Mouse (Mus musculus) urinary bladder, postnatal 14 days (tissue): ENCODE measurements around the gene Mfsd14a.

Experiments
- DNase-seq: peaks from one replicate; pipeline ENCODE4 v3.0.0; 2021; ENCODE audit warnings: low spot score

Mfsd14a gene

DNA sequence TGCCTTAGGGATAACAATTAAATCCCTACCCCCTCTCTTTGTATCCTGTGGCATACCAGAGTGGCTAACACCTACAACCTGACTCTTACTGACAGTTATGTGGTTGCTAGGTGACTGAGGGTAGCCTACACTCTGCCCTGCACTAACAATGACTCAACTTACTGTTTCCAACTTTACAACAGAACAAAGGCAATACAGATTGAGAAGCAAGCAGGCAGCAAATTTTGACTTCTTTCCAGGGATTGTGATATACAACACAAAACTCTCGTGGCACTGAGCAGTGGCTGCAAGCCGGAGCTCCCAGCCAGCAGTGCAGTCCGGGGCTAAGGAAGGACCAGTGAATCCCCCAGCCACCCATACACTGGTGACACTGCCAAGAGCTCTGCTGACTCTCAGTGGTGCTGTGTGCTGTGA is 10.4 kb downstream of the Mfsd14a start:
- DNase-seq, result no peak

DNA sequence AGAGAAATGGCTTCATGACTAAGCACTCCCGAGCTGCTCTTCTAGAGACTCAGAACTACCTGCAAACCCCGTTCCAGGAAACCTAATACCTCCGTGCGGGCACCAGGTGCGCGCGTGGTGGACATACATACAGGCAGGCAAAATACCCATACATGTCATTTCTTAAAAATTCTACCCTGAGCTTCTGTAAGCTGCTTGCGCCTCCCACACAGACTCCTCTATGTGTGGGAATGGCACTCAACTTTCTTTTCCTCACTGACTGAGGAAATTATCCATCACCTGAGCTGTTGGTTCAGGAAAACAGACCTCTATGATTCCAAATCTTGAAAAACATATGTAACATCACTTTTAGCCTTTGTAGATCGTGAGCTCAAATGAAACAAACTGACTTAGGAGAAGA is 11.8 kb downstream of the Mfsd14a start:
- DNase-seq, result no peak

DNA sequence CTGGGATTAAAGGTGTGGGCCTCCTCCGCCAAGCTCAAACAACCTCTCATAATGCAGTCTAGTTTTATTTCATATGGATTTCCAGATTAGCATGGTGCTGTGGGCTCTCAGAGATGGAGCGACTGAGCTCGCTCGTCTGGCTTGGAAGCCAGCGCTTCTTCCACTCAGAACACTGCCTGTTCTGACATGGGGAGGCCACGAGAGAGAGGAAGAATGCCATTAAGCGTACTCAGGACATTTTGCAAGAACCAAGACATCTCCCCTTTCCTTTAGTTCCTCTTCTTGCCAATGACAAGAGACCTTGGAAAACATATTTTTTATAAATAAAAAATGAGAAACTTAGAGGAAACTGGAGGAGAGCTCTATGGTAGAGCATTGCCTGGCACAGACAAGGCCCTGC is 13.7 kb downstream of the Mfsd14a start:
- DNase-seq, result no peak

DNA sequence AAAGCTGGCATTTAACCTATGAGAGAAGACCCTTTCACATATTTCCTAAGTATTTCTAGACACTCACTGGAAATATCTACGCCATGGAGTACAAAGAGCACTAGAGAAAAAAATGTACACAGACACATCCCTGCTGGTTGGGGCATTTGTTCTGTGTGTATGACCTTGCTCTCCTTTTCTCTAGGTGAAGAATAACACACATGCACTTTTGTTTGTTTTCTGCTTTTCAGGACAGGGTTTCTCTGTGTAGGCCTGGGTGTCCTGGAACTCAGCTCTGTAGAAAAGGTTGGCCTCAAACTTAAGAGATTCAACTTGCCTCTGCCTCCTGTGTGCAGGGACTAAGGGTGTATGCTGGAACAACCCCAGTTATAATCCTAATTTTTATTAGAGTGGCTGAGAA is 16.1 kb downstream of the Mfsd14a start:
- DNase-seq, result no peak

DNA sequence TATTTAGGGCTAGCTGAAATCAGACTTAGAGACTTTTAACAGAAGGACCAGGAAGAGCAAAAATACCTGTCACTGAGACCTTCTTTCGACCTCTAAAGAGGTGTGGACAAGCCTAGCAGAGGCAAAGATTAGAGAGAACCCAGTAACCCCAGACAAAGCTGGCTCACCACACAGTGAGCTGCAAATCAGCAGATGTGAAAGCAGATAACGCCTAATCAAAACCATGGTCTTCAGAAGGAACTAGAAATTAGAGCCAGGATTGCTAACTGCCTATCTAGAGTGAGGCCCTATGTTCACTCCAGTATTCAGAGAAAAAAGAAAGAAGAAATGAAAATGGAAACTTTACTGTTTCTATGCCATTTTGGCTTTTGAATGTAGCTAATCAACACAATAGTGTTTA is 20.1 kb downstream of the Mfsd14a start:
- no peak for DNase-seq

DNA sequence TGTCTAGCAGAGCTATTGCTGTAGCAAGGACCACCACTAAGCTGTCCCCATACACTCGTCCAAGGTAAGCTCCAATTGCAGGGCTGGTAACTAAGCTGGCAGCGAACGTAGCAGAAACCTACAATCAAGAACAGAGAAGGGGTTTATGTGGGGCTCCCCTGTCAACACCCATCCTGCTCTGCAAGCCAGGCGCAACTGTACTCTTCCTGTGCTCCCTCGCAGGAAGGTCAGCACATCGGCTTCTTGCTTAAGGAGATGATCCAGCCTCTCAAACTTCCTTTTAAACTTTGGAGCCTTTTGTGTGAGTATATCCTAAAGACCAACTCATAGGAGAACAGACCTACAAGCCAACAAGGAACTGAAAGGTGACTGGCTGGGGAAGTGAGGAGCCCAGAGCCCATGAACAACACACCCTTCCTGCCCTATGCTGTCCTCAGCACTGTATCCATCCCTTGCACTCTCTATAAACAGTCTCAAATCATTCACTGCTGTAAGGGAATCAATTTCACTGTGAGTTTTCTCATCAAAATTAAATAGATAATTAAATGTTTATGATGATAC is 20.6 kb downstream of the Mfsd14a start:
- no peak for DNase-seq

DNA sequence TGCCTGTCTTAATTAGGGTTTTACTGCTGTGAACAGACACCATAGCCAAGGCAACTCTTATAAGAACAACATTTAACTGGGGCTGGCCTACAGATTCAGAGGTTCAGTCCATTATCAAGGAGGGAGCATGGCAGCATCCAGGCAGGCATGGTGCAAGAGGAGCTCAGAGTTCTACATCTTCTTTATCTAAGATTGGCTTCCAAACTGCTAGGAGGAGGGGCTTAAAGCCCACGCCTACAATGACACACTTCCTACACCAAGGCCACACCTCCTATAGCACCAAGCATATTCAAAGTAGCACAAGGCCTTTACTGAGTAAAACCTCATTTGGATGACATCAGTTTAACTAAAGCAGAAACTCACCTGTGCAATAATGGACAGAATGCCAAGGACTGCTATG is 22.5 kb downstream of the Mfsd14a start:
- no peak for DNase-seq

DNA sequence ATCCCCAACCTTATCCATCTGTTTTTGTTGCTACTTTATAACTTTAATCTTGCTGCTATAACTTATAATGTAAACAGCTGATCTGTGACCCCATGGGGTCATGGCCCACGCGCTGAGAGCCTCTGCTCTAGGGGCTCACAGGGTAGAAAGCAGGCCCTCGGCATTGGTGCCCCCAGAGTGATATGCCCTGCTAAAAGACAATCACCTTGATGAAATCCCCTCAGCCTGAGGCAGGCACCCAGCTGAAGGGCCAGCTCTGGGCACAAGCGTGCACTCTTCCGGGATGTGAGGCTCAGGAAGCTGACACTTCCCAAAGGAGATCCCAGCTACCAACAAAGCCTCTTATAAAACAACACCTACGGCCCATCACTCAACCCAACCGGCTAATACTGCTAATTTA is 23.9 kb downstream of the Mfsd14a start:
- DNase-seq, result no peak

DNA sequence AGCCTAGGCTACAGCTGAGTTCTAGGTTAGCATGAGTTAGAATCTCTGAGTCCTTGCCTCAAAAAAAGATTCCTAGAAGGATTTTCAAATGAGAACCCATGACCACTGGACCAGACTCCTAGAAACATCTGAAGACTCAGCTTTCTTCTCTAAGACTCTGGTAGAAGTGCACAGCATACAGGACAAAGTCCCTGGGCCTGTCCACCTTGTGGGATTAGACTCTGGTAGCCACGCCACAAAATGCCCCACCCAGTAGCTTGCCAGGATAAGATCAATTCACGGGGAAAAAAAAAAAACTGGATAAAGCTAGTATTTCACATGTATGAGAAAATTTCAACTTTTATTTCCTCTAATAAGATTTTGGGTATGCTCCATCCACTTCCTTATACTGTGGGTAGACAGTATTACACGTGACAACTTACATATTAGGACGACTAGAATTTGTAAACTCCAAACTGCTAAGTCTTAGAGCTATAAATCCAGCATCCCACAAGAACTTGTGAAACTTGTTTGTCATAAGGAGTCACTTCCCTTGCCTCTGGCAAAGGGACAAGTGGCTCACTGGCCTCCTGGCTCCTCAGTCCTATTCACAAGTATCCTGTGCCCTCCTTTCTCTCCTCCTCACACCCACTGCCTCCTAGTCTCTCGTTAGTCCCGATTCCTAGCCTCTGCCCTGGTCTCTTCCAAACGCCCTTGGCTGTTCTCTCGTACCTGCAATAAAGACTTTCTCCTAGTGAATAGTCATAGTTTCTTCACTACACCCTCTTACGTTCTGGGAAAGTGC is 24.6 kb downstream of the Mfsd14a start:
- peak; percentile 14 for DNase-seq

DNA sequence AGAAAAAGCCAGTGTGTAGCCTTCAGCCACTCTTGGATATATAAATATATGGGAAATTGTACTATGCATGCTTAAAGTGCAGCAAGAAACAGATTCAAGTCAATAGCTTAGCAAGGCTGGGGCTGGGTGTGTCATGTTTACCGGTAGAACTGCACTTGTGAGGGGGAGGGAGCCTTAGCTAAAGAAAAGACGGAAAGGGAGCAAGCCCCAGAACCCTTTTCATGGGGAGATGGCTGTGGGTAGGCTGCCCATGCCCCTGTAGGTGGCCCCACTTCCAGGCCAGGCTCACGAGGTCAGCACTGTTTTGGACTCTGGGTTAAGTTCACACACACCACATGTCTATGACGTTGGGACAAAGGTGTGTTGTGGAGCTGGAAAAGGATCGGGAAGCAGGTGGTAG is 26.7 kb downstream of the Mfsd14a start:
- no peak for DNase-seq

DNA sequence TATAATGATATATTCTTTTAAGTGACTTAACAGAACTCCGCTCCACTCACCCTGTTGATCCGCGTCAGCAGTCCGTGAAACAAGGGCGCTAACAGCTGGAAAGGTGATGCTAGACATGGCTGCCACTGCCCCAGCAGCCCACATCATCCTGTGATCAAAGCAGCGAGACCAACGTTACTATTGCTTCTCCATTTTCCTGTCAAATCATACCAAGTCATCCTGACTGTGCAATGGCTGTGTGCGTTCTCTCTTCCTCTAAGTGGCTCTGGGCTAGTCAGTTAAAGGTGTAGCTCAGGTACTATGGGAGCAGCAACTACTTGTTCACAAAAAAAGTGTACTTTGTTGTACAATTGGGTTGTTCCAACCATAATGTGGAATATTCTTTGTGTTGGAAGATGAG is 27.6 kb downstream of the Mfsd14a start:
- no peak for DNase-seq

DNA sequence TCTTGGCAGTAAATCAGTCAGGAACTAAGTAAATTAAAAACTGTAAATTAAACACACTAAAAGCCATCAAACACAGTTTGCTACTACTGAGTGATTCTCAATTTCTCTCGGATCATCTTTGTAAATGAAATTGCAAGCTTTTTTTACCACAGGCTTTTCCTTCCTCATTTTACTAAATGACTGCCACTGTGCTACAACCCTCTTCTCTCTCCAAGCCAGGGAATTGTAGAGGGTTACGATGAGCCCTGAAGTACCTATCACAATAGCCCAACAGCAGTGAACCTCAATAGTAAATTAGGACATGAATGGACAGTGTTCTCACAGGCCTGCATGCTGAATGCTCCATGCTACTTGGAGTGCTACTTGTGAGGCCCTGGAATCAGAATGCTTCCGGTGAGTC is 28.4 kb downstream of the Mfsd14a start:
- DNase-seq, result no peak

DNA sequence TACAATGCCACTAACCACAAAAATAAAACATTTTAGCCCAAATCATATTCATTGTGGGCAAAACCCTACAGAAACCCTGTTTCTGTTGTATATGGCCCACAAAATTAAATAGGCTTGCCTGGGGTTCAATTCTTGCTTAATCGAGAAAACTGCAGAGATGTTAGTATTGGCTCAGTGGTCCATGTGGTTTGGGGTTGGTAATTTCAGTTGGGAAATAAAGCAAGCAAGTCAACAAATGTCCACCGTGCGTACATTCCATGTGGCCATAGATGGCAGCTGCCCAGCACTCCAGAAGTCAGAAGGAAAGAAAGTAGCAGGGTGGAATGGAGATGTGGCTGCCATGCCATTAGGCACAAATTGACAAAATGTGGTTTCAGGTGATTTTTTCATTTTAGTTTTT is 29.5 kb downstream of the Mfsd14a start:
- DNase-seq, result no peak

DNA sequence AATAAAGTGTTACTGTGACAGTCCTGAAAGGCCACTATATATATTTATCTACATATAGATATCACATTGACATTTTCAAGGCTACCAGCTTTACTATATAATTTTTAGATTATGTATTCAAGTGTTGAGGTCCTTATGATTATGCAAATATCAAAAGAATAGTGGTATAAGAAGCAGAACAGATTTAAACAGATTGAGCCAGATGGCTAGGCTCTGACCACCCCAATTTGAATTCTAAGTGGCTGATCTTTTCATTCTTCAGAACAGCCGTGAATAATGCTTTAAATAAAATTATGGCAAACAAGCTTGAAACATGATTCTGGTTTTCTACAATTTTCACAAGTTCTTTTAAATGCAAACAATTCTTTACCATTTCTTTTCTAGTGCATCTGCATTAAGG is 31.0 kb downstream of the Mfsd14a start:
- no peak for DNase-seq

DNA sequence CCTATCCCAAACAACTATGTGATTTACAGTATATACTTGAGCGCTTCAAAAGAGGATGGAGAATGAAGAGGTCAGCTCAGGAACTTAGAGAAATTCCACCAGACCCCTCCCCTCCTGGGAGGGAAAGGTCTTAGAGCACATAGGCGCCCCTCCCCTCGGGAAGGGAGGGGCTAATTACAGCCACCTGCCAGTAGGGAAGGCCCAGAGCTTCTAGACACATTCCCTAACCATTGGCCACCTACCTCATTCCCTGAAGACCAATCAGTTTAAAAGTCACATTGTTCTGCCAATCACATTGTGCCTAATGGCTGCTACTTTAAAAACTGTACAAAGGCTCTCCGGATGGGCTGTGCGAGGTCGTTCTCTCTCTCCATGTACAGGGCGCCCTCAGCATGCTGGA is 39.8 kb downstream of the Mfsd14a start:
- no peak for DNase-seq

DNA sequence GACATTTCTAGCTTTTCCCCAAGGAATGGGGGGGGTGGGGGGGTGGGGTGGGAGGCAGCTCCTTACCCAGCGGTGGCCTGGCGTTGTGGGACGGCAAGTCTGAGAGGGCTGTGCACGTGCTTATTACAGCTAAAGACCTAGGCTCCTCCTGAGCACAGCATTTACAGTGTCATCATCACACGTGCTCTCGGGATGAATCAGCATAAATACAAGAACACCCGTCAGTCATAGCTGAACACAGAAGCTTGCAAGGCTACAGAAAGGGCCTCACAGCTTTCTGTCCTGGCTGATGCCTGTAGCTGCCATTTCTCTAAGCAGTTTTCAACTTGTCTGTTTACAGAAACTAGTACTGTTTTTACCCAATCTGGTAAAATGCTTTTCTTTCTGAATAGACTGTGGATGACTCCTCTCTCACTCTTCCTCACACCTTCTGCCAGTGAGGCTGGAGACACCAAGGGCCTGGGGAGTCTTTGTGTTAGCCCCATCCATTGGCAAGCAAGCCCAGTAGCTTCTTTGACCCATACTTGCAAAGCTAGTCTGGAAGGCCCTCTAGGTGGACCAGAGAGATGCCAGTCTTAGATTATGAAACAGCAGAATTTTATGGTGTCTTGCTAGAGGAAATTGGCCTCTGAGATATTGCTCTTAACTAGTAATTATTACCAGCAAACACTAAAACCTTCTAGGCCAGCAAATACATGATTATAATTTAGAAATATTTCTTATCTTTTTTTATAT is 41.7 kb downstream of the Mfsd14a start:
- no peak for DNase-seq

DNA sequence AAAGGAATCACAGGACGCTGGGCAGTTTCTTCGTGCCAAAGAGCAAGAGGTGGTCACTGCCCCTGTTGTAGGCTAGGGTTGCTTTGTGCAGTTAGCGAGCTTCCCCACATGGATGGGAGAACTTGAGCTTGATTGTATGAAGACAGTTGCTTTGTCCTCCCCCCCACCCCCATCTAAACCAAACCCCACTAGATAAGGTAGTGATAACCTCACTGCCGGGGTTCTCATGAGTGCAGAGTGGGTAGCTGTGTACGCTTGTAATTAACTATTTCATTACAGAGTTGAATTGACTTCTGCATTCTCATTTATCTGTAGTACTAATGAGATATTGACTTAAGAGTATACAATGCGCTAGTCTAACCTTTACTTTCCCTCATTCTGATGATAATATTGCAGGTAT is 43.6 kb downstream of the Mfsd14a start:
- DNase-seq, result no peak

DNA sequence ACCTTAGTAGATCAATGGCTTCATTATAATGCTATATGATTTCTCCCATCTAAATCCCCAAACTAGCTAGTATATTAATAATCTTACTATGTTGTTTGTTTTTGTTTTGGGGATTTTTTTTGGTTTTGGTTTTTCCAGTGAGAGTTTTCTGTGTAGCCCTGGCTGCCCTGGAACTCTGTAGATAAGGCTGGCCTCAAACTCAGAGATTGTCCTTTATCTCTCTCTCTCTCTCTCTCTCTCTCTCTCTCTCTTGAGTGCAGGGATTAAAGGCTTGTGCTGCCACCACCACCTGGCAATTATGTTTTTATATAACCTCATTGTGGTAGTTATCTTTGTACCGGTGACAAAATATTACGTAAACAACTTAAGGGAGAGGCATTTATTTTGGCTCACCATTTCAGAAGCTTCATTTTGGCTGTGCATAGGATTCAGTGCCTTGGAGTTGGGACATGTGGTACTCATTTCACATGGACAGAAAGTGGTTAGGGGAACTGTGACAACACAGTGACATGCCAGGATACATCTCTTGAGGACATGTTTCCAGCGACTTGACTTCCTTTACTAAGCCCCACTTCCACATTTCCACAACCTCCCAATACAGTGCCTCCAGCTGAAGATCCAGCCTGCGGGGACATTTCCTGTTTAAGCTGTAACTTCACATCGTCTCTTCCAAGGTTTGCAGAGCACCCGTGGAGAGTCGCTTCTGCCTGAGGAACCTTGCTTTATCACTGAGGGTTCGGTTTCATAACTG is 47.0 kb downstream of the Mfsd14a start:
- no peak for DNase-seq

DNA sequence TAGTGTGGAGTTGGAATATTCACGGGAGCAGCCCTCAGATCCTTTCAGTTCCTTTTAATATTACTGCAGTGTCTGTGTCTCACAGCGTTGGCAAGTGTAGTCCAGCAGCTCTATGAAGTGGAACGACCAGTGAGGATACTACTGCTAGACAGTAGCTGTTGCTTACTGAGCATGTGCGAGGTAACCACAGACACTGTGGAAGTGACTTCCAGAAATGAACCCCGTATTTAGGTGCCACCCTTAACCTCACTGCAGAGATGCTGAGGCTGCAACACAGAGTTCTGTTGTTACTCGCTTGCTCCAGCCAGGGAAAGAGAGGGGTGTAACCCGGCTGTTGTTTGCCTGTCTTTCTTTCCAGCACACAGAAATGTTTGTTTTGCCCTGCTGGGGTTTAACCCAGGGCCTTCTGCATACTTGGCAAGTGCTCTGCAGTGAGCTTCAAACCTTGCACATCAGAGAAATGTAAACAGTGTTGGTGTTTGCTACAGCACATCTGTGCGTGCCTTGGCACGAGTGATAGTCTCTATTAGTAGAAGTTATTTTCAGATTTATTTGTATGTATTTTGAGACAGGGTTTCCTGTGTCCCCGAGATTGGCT is 48.1 kb downstream of the Mfsd14a start, which contains the start of gene Trmt13:
Trmt13 (minus strand) TSS at position 293 of the 598 bp plus-strand sequence.
- peak; percentile 16 for DNase-seq

DNA sequence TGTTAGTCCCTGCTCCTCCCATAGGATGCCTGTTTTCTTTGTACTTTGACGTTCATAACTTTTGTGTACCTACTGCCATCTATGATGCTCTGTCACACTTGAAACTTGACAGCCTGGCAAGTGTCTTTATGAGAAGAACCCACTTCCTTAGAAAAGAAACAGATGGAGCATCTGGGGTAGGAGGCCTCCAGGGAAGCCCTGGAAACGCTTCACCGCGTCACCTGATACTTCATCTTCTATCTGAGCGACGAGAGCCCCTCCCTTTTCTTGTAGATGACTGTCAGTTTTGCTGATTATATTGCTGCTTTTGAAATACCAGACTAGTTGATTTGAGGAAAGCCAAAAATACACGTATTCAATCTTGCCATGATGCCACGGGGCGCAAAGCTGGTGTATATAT is 57.9 kb downstream of the Mfsd14a start:
- DNase-seq, result no peak

DNA sequence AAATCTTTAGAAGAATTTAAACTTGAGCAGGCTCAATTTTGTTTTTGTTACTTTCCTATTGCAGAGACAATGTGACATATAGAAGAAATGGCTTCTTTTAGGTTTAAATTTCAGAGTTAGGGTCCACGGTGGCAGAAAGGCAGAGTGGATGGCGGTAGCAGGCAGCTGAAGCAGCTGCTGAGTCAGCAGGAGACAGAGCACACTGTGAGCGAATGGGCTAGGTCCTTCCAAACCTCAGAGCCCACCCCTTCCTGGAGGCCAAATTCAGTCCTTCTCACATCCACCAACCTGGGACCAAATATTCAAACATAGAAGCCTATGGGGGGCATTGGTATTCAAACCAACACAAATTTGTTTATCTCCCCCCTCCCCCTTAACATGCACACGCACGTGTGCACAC is 60.7 kb downstream of the Mfsd14a start:
- no peak for DNase-seq

DNA sequence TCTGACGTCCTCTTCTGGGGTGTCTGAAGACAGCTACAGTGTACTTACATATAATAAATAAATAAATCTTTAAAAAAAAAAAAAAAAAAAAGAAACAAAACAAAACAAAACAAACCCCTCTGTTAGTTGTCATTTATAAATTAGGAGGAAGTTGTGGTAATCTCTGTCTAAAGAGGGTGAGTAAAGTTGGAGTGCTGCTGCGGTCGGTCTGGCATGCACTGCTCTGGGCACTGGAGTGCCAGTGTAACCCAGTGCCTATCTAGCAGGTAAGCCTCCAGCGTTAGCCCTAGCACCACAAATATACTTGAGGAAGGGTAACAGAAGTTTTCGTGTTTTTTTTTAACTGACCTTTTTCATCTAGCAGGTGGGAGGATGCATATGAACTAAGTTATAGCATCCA is 61.5 kb downstream of the Mfsd14a start:
- no peak for DNase-seq
